Mouse (Mus musculus) testis, adult 2 months (tissue): ENCODE measurements around the gene Fbxo24. TPM values are rescaled to one million over a fixed set of nuclear protein-coding genes. Genes with fewer than 3 reads are reported as not detected.
"Not testable (repeated sequence)": the region's sequence is repeated elsewhere in the genome, so short reads cannot be mapped to it uniquely, and the experiment has no call there.

Source experiments
- H3K27ac ChIP-seq: fragments of 200-500 bp; 2 replicates; pipeline ENCODE4 v1.5.1; 2012; ENCODE audit warnings: low read depth, low read length; ENCODE audit not compliant: control insufficient read depth, insufficient read depth
- H3K27me3 ChIP-seq: fragments of 200-500 bp; 2 replicates; pipeline ENCODE4 v1.6.1; 2012; ENCODE audit warnings: mild to moderate bottlenecking, low read length, moderate library complexity; ENCODE audit not compliant: control insufficient read depth, insufficient read depth
- H3K36me3 ChIP-seq: fragments of 200-500 bp; 2 replicates; pipeline ENCODE4 v1.6.1; 2012; ENCODE audit warnings: mild to moderate bottlenecking, low read length; ENCODE audit not compliant: control insufficient read depth, insufficient read depth
- H3K4me1 ChIP-seq: fragments of 200-500 bp; 2 replicates; pipeline ENCODE4 v1.6.1; 2012; ENCODE audit warnings: low read length; ENCODE audit not compliant: control insufficient read depth, insufficient read depth
- H3K4me3 ChIP-seq: fragments of 200-500 bp; 2 replicates; pipeline ENCODE4 v1.5.1; 2012; ENCODE audit warnings: low read depth, mild to moderate bottlenecking, low read length, moderate library complexity, mixed read lengths; ENCODE audit not compliant: control insufficient read depth
- CTCF ChIP-seq: fragments of 200-500 bp; IDR thresholded peaks from 2 replicates; pipeline ENCODE4 v1.5.1; 2012; ENCODE audit warnings: low read depth, mild to moderate bottlenecking, inconsistent platforms, low read length, moderate library complexity; ENCODE audit not compliant: control insufficient read depth, insufficient read depth, insufficient replicate concordance
- POLR2A ChIP-seq: fragments of 200-500 bp; IDR thresholded peaks from 2 replicates; pipeline ENCODE4 v1.6.1; 2012; ENCODE audit warnings: low read depth, mild to moderate bottlenecking, inconsistent platforms, low read length, moderate library complexity; ENCODE audit not compliant: control insufficient read depth
- polyA plus RNA-seq: library from polyadenylated mRNA; depleted of rRNA; stranded (reverse); fragments of >200 nt; gene quantifications from 2 replicates; pipeline ENCODE4 v1.2.3, GENCODE M21; 2012

Gene Fbxo24
- polyA plus RNA-seq, 1 experiment = 181 TPM

- Histone ChIP-seq H3K36me3 (no peaks in the 10 kb centered on the region), H3K4me3 (peak overlapping the region; percentile 92), H3K27me3 (no peaks in the 10 kb centered on the region), H3K27ac (peak overlapping the region; percentile 97), H3K4me1 (peaks cover 8% of the 10 kb centered on the region)
- no peak for TF ChIP-seq CTCF
- no peak; the same call in 1 of the 2 replicates for TF ChIP-seq POLR2A
Observed at GRCm38 (mm10) chr5:137629306-137629721, 512 bp upstream of the Fbxo24 start.

- Histone ChIP-seq H3K4me1 (peaks cover 8% of the 10 kb centered on the region), H3K36me3 (no peaks in the 10 kb centered on the region), H3K27me3 (no peaks in the 10 kb centered on the region), H3K4me3 (peak overlapping the region; percentile 92), H3K27ac (peak overlapping the region; percentile 97)
- TF ChIP-seq POLR2A (no peak), CTCF (no peak)
Observed at GRCm38 (mm10) chr5:137627991-137628390, 811 bp downstream of the Fbxo24 start.

GRCm38 (mm10) chr5:137623937-137624530 lies 4.8 kb downstream of the Fbxo24 start:
- Histone ChIP-seq H3K27ac (peak overlapping the region; percentile 35; the same call in 1 of the 2 replicates), H3K27me3 (no peaks in the 10 kb centered on the region), H3K4me1 (no peaks in the 10 kb centered on the region; the same call in none of the 2 replicates), H3K4me3 (peak overlapping the region; percentile 87), H3K36me3 (no peaks in the 10 kb centered on the region)
- peak; percentile 20; the same call in 1 of the 2 replicates for TF ChIP-seq POLR2A
- TF ChIP-seq CTCF = no peak

GRCm38 (mm10) chr5:137615347-137615746 lies 13.5 kb downstream of the Fbxo24 start:
- Histone ChIP-seq H3K4me1 (peaks cover 7% of the 10 kb centered on the region), H3K4me3 (no peak overlapping the region), H3K27me3 (no peaks in the 10 kb centered on the region), H3K27ac (no peak overlapping the region), H3K36me3 (no peaks in the 10 kb centered on the region)
- TF ChIP-seq POLR2A (no peak), CTCF (no peak)

GRCm38 (mm10) chr5:137614921-137615320 lies 13.9 kb downstream of the Fbxo24 start:
- peaks cover 11% of the 10 kb centered on the region for H3K4me1 ChIP-seq
- not testable (repeated sequence) for H3K27me3 ChIP-seq, H3K36me3 ChIP-seq, H3K27ac ChIP-seq, H3K4me3 ChIP-seq

GRCm38 (mm10) chr5:137613550-137613949 lies 15.3 kb downstream of the Fbxo24 start, which contains the start of gene Pcolce:
Gene Pcolce, minus strand, starts transcription at chr5:137613784.
- Histone ChIP-seq H3K4me1 (peaks cover 18% of the 10 kb centered on the region), H3K27me3 (no peaks in the 10 kb centered on the region), H3K4me3 (no peak within 1 kb of the TSS), H3K27ac (peak within 1 kb of the TSS; percentile 7), H3K36me3 (no peaks in the 10 kb centered on the region)
- no peak for TF ChIP-seq POLR2A
- no peak for TF ChIP-seq CTCF

- no peak for TF ChIP-seq CTCF
- TF ChIP-seq POLR2A = no peak; the same call in 1 of the 2 replicates
- H3K36me3 ChIP-seq = no peaks in the 10 kb centered on the region
- H3K4me3 ChIP-seq = no peak overlapping the region
- H3K4me1 ChIP-seq = peaks cover 23% of the 10 kb centered on the region
- H3K27ac ChIP-seq = peak overlapping the region; percentile 7
- no peaks in the 10 kb centered on the region for H3K27me3 ChIP-seq
Observed at GRCm38 (mm10) chr5:137613076-137613475, 15.7 kb downstream of the Fbxo24 start.

GRCm38 (mm10) chr5:137611245-137611602 lies 17.6 kb downstream of the Fbxo24 start:
- Histone ChIP-seq H3K36me3 (no peaks in the 10 kb centered on the region), H3K27ac (peak overlapping the region; percentile 80), H3K4me1 (peaks cover 26% of the 10 kb centered on the region), H3K27me3 (no peaks in the 10 kb centered on the region), H3K4me3 (peak overlapping the region; percentile 35)
- TF ChIP-seq CTCF (no peak), POLR2A (no peak)
